Mouse (Mus musculus) midbrain, embryonic 11.5 days (tissue): ENCODE results near the gene Cdh13. TPM values are rescaled to one million over a fixed set of nuclear protein-coding genes. Genes with fewer than 3 reads are reported as not detected.

Experiments
- ATAC-seq: fragments of 200-750 bp; cut with Nextera tagmentation; 2 replicates; pipeline ENCODE4 v1.8.0; 2017; ENCODE audit warnings: moderate TSS enrichment, moderate library complexity; ENCODE audit not compliant: low FRiP score
- DNase-seq: peaks from one replicate; pipeline ENCODE4 v3.0.0; 2015; ENCODE audit warnings: low spot score; ENCODE audit errors: missing footprints
- H3K27ac ChIP-seq: fragments of 300-500 bp; sonication (generic); 2 replicates; pipeline ENCODE4 v1.5.1; 2014; ENCODE audit warnings: low read depth, low read length
- H3K27me3 ChIP-seq: fragments of 300-500 bp; sonication (generic); 2 replicates; pipeline ENCODE4 v1.6.1; 2014; ENCODE audit warnings: mild to moderate bottlenecking, low read length, moderate library complexity, mixed read lengths; ENCODE audit not compliant: control insufficient read depth, insufficient read depth
- H3K36me3 ChIP-seq: fragments of 300-500 bp; sonication (generic); 2 replicates; pipeline ENCODE4 v1.6.1; 2014; ENCODE audit warnings: mild to moderate bottlenecking, low read length, moderate library complexity, mixed read lengths; ENCODE audit not compliant: control insufficient read depth, insufficient read depth
- H3K4me1 ChIP-seq: fragments of 300-500 bp; sonication (generic); 2 replicates; pipeline ENCODE4 v1.6.1; 2014; ENCODE audit warnings: low read length; ENCODE audit not compliant: control insufficient read depth, insufficient read depth
- H3K4me2 ChIP-seq: fragments of 300-500 bp; sonication (generic); 2 replicates; pipeline ENCODE4 v1.6.1; 2014; ENCODE audit warnings: mild to moderate bottlenecking, moderate library complexity
- H3K4me3 ChIP-seq: fragments of 300-500 bp; sonication (generic); 2 replicates; pipeline ENCODE4 v1.5.1; 2014; ENCODE audit warnings: low read depth, low read length
- H3K9ac ChIP-seq: fragments of 300-500 bp; sonication (generic); 2 replicates; pipeline ENCODE4 v1.6.1; 2014; ENCODE audit warnings: low read length
- H3K9me3 ChIP-seq: fragments of 300-500 bp; sonication (generic); 2 replicates; pipeline ENCODE4 v1.6.1; 2016; ENCODE audit warnings: low read length; ENCODE audit not compliant: control insufficient read depth
- WGBS: fragments of 180-500 bp; shearing (Covaris S2); extraction: QIAGEN DNeasy Blood & Tissue Kit; methylation state at CpG from one replicate; pipeline ENCODE4 v1.1.7; 2014; 5-methylcytosine and 5-hydroxymethylcytosine counted together
- polyA plus RNA-seq: library from polyadenylated mRNA; unstranded; fragments of >200 nt; fragmentation: Nextera tagmentation; extraction: Ambion mirVana; gene quantifications from 2 replicates; pipeline ENCODE4 v1.2.1, GENCODE M21; 2014

Gene Cdh13
- polyA plus RNA-seq, 1 experiment from 2014 or later = 12.2 TPM

GRCm38 (mm10) chr8:119022301-119022870 is 738.9 kb downstream of the Cdh13 start:
- Histone ChIP-seq H3K36me3 (no peaks in the 10 kb centered on the region), H3K4me2 (no peak overlapping the region), H3K9ac (no peak overlapping the region), H3K27ac (no peak overlapping the region), H3K9me3 (no peaks in the 10 kb centered on the region), H3K4me3 (no peak overlapping the region), H3K4me1 (no peaks in the 10 kb centered on the region), H3K27me3 (no peaks in the 10 kb centered on the region)
- DNase-seq (no peak), ATAC-seq (no peak)
- 73% methylated on average over 9 of the region's 9 CpGs for WGBS

DNA sequence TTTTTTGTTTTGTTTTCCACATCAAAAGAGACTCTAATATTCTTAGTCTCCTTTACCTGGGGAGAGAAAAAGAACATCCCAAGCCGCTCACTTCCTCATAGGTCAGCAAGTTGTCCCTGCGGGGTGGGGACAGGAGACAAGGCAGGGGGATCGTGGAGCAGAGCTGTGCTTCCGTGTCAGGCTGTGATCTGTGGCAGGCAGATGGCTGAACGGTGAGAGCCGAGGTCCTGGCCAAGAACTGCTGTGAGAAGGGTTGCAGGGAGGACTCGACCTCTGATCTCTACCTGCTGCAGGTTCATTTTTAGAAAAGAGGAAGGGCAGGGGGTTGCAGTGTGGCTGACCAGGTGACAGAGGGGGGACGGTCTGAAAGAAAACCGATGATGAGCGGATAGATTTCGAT is 749.9 kb downstream of the Cdh13 start:
- no peaks in the 10 kb centered on the region for H3K9me3 ChIP-seq
- 85% methylated on average over 11 of the region's 11 CpGs for WGBS
- H3K4me1 ChIP-seq = no peaks in the 10 kb centered on the region
- no peaks in the 10 kb centered on the region for H3K27me3 ChIP-seq
- H3K4me2 ChIP-seq = no peak overlapping the region
- no peak for ATAC-seq
- H3K27ac ChIP-seq = no peak overlapping the region
- no peak overlapping the region for H3K4me3 ChIP-seq
- H3K36me3 ChIP-seq = no peaks in the 10 kb centered on the region
- no peak for DNase-seq
- no peak overlapping the region for H3K9ac ChIP-seq

- no peak overlapping the region for H3K27ac ChIP-seq
- no peak for ATAC-seq
- no peak for DNase-seq
- no peak overlapping the region for H3K9ac ChIP-seq
- H3K4me1 ChIP-seq = no peaks in the 10 kb centered on the region
- H3K36me3 ChIP-seq = no peaks in the 10 kb centered on the region
- no peaks in the 10 kb centered on the region for H3K27me3 ChIP-seq
- H3K4me2 ChIP-seq = no peak overlapping the region
- no peaks in the 10 kb centered on the region for H3K9me3 ChIP-seq
- 87% methylated on average over 3 of the region's 3 CpGs for WGBS
- no peak overlapping the region for H3K4me3 ChIP-seq
Observed at GRCm38 (mm10) chr8:119034037-119034436, 750.5 kb downstream of the Cdh13 start.

DNA sequence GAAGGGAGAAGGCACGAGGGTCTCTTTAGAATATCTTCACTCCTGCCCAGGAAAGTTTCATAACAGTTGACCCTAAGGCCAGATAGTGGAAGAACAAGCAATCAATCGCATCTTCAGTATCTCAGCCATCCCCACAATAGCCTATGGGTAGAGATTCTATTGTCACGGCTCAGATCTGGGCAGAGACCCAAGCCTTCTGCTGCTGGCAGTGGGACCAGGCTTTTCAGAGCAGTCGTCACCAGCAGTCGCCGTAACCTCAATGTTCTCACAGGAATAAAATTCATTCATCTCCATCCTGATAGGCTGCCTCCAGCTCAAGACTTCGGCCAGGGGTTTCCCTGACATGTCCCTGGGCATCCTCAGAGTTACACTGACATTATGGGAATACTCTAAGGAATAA is 751.6 kb downstream of the Cdh13 start:
- H3K36me3 ChIP-seq = no peaks in the 10 kb centered on the region
- ATAC-seq (no peak), DNase-seq (no peak)
- H3K4me2 ChIP-seq = no peak overlapping the region
- 89% methylated on average over 7 of the region's 7 CpGs for WGBS
- no peak overlapping the region for H3K27ac ChIP-seq
- no peak overlapping the region for H3K9ac ChIP-seq
- no peak overlapping the region for H3K4me3 ChIP-seq
- H3K4me1 ChIP-seq = no peaks in the 10 kb centered on the region
- H3K27me3 ChIP-seq = no peaks in the 10 kb centered on the region
- H3K9me3 ChIP-seq = no peaks in the 10 kb centered on the region

- Histone ChIP-seq H3K36me3 (no peaks in the 10 kb centered on the region), H3K4me1 (no peaks in the 10 kb centered on the region), H3K4me3 (no peak overlapping the region), H3K4me2 (no peak overlapping the region), H3K9me3 (no peaks in the 10 kb centered on the region), H3K9ac (no peak overlapping the region), H3K27ac (no peak overlapping the region), H3K27me3 (no peaks in the 10 kb centered on the region)
- ATAC-seq (no peak), DNase-seq (no peak)
- 90% methylated on average over 11 of the region's 11 CpGs for WGBS
Observed at GRCm38 (mm10) chr8:119037571-119037970, 754.0 kb downstream of the Cdh13 start.

- no peak for DNase-seq
- Histone ChIP-seq H3K4me1 (no peaks in the 10 kb centered on the region), H3K9ac (no peak overlapping the region), H3K36me3 (no peaks in the 10 kb centered on the region), H3K4me2 (no peak overlapping the region), H3K9me3 (no peaks in the 10 kb centered on the region; the same call in 1 of the 2 replicates), H3K27ac (no peak overlapping the region), H3K27me3 (no peaks in the 10 kb centered on the region), H3K4me3 (no peak overlapping the region)
- ATAC-seq = no peak
- 84% methylated on average over 2 of the region's 2 CpGs for WGBS
Observed at GRCm38 (mm10) chr8:119039358-119039757, 755.8 kb downstream of the Cdh13 start.

- DNase-seq (no peak), ATAC-seq (no peak)
- H3K27me3 ChIP-seq = no peaks in the 10 kb centered on the region
- H3K9ac ChIP-seq = no peak overlapping the region
- no peaks in the 10 kb centered on the region for H3K9me3 ChIP-seq
- H3K36me3 ChIP-seq = no peaks in the 10 kb centered on the region
- no peak overlapping the region for H3K27ac ChIP-seq
- H3K4me2 ChIP-seq = no peak overlapping the region
- 79% methylated on average over 5 of the region's 5 CpGs for WGBS
- H3K4me3 ChIP-seq = no peak overlapping the region
- H3K4me1 ChIP-seq = no peaks in the 10 kb centered on the region
Observed at GRCm38 (mm10) chr8:119057876-119058275, 774.3 kb downstream of the Cdh13 start.

DNA sequence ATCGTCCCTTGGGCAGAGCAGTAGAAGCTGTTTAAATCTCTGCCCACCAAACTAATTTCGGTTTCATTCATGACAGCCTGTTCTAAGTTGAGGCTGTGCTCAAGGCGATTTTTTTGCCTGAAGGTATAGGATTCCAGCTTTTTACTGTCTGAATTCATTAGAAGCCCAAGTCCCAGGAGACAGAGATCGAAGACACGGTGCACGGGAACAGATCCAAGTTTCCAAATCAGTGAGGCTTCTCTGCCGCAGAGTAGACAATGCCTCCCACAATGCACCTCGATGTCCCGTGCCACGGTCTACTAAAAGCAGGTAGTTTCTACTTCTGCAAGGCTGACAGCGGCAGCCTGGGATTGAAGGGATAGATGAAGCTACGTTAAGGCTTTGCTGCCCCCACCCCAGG is 778.1 kb downstream of the Cdh13 start:
- Histone ChIP-seq H3K9me3 (no peaks in the 10 kb centered on the region), H3K27ac (no peak overlapping the region), H3K4me2 (no peak overlapping the region), H3K4me3 (no peak overlapping the region), H3K27me3 (no peaks in the 10 kb centered on the region), H3K4me1 (no peaks in the 10 kb centered on the region), H3K36me3 (no peaks in the 10 kb centered on the region), H3K9ac (no peak overlapping the region)
- no peak for ATAC-seq
- 86% methylated on average over 12 of the region's 12 CpGs for WGBS
- DNase-seq = no peak

- H3K9ac ChIP-seq = no peak overlapping the region
- no peaks in the 10 kb centered on the region for H3K36me3 ChIP-seq
- DNase-seq = peak; percentile 95
- no peaks in the 10 kb centered on the region for H3K27me3 ChIP-seq
- no peaks in the 10 kb centered on the region for H3K4me1 ChIP-seq
- H3K27ac ChIP-seq = no peak overlapping the region
- ATAC-seq = 0 out of 2 replicates have a peak, but pooled peaks have one; percentile 33
- H3K4me2 ChIP-seq = no peak overlapping the region
- no peak overlapping the region for H3K4me3 ChIP-seq
- 23% methylated on average over 11 of the region's 11 CpGs for WGBS
- no peaks in the 10 kb centered on the region for H3K9me3 ChIP-seq
Observed at GRCm38 (mm10) chr8:119064523-119064922, 781.0 kb downstream of the Cdh13 start.
